8 mouse cellular contexts compared by ENCODE assay signal in the genomic region with DNA sequence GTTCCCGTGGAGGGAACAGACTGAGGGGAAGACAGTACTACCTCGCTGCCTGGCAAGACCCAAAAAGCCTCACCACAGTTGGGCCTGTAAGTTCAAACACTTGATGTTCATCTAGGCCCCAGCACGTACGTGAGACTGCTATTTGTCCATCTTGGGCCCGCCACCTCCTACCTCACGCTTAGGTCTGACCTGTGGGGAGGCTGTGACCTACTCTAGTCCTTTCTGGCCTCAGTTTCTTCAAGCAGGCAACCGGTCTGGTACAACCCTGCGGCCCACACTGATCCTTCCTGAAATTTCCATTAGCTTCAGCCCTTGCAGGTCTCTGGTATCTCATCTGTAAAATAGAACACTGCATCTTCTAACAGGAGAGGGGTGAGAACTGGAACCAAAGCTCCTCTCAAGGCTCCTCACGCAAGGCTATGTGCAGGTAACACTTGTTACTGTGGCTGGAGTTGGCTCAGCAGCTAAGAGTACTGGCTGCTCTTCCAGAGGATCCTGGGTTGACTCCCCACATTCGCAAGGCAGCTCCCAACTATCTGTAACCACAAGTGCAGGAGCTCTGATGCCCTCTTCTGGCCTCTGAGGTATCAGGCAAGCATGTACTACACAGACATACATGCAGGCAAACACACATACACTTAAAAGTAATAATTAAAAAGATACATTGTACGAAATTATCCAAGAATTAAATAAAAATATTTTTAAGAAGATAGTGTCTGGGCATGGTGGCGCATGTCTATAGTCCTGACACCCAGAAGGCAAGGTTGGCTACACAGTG. TPM values are rescaled to one million over a fixed set of nuclear protein-coding genes. Genes with fewer than 3 reads are reported as not detected.
DNase-seq lines count a peak whose midpoint lies in the region; ATAC-seq lines count a peak whose summit lies in the region.

No protein-coding gene starts in this region.

- H3K4me3 ChIP-seq in heart, embryonic 13.5 days: no peak overlapping the region
- no peak overlapping the region for H3K4me3 ChIP-seq in heart, embryonic 16.5 days (ENCODE audit: low read length)
- no peak overlapping the region for H3K4me3 ChIP-seq in macrophage (ENCODE audit: inconsistent target)

- H3K36me3 ChIP-seq in heart, embryonic 13.5 days: peaks cover 60% of the 10 kb centered on the region
- H3K36me3 ChIP-seq in heart, embryonic 16.5 days (ENCODE audit: control insufficient read depth, insufficient read depth): peaks cover 5% of the 10 kb centered on the region
- peaks cover 13% of the 10 kb centered on the region; the same call in 1 of the 2 replicates for H3K36me3 ChIP-seq in macrophage (ENCODE audit: inconsistent target)

- peak overlapping the region; percentile 61 for H3K9ac ChIP-seq in heart, embryonic 13.5 days
- H3K9ac ChIP-seq in heart, embryonic 16.5 days (ENCODE audit: low read length): peak overlapping the region; percentile 56

- no peaks in the 10 kb centered on the region for H3K27me3 ChIP-seq in heart, embryonic 13.5 days (replicated peaks)
- no peaks in the 10 kb centered on the region for H3K27me3 ChIP-seq in heart, embryonic 16.5 days (ENCODE audit: control insufficient read depth, insufficient read depth, low read length)

- peaks cover 100% of the 10 kb centered on the region for H3K79me2 ChIP-seq in macrophage (ENCODE audit: inconsistent target)

- peak overlapping the region; percentile 84 for H3K27ac ChIP-seq in heart, embryonic 13.5 days (replicated peaks)
- peak overlapping the region; percentile 72 for H3K27ac ChIP-seq in heart, embryonic 16.5 days (ENCODE audit: low read length)
- H3K27ac ChIP-seq in macrophage: peak overlapping the region; percentile 76

- WGBS in heart, embryonic 13.5 days: 86% methylated on average over 12 of the region's 12 CpGs
- WGBS in heart, embryonic 16.5 days: 88% methylated on average over 12 of the region's 12 CpGs
- WGBS in macrophage (ENCODE audit: missing documents): 89% methylated on average over 12 of the region's 12 CpGs

- H3K4me2 ChIP-seq in heart, embryonic 13.5 days: no peak overlapping the region
- no peak overlapping the region for H3K4me2 ChIP-seq in heart, embryonic 16.5 days (ENCODE audit: low read depth, low read length)

- ATAC-seq in heart, embryonic 13.5 days (ENCODE audit: extremely low read depth, insufficient number of reproducible peaks, low FRiP score, low TSS enrichment): no peak
- no peak for ATAC-seq in heart, embryonic 16.5 days (replicated peaks; ENCODE audit: extremely low read depth, insufficient read depth, low FRiP score)

- no peak for DNase-seq in heart, adult 8-10 months (ENCODE audit: low spot score)
- DNase-seq in ZHBTc4 (ENCODE audit: low read depth, low spot score) (peak; percentile 64), MN1 (ENCODE audit: low spot score) (no peak)
- DNase-seq in ovary, postnatal 14 days (ENCODE audit: low spot score): no peak
- DNase-seq in kidney, postnatal 25 days: no peak

- H3K4me1 ChIP-seq in heart, embryonic 13.5 days: peaks cover 92% of the 10 kb centered on the region
- H3K4me1 ChIP-seq in heart, embryonic 16.5 days (ENCODE audit: control insufficient read depth, insufficient read depth, low read length): peaks cover 78% of the 10 kb centered on the region

- no peaks in the 10 kb centered on the region for H3K9me3 ChIP-seq in heart, embryonic 13.5 days
- no peaks in the 10 kb centered on the region for H3K9me3 ChIP-seq in heart, embryonic 16.5 days (replicated peaks; ENCODE audit: control insufficient read depth, low read length)

RNA-seq across cellular contexts. Expression of gene Gnai2, which starts 9.6 kb away (rescaled TPM):
- 387 and 392 TPM in 2 replicates for polyA plus RNA-seq in heart, embryonic 13.5 days (2015; fragmentation: Nextera tagmentation; extraction: Ambion mirVana)
- total RNA-seq in heart, adult 8-10 months (2022): 100 to 1,000 TPM; 227 to 299 (median 259) TPM
- polyA plus RNA-seq in heart, embryonic 16.5 days (2015; fragmentation: Nextera tagmentation; extraction: Ambion mirVana): 419 and 458 TPM in 2 replicates
- 100 to 1,000 TPM in 23 of 26 experiments, 10 to 100 TPM in 3; 71.0 to 453 (median 221) TPM for total RNA-seq in macrophage (2018; cell fraction: chromatin; rRNA removed)
- 100 to 1,000 TPM; 541 to 697 (median 633) TPM for total RNA-seq in macrophage (2018; cell fraction: cytosol; rRNA removed)
- 100 to 1,000 TPM; 118 to 431 (median 271) TPM for total RNA-seq in macrophage (2018; cell fraction: nucleus; rRNA removed)
- 624 to 802 TPM (median 682 TPM) in 3 replicates for polyA plus RNA-seq in macrophage (2018)

RNA-seq across cellular contexts. Expression of gene Sema3b, which starts 16.5 kb away (rescaled TPM):
- polyA plus RNA-seq in heart, embryonic 13.5 days (2015; fragmentation: Nextera tagmentation; extraction: Ambion mirVana): 9.9 and 11.8 TPM in 2 replicates
- 10 to 100 TPM; 21.1 to 33.0 (median 24.2) TPM for total RNA-seq in heart, adult 8-10 months (2022)
- 11.0 and 12.0 TPM in 2 replicates for polyA plus RNA-seq in heart, embryonic 16.5 days (2015; fragmentation: Nextera tagmentation; extraction: Ambion mirVana)
- 1 to 10 TPM in 3 of 26 experiments, under 1 TPM in 14, not detected in 9; 0.17 to 2.2 (median 0.60) TPM for total RNA-seq in macrophage (2018; cell fraction: chromatin; rRNA removed)
- under 1 TPM in 3 of 26 experiments, not detected in 23; 0.03 to 0.14 (median 0.06) TPM for total RNA-seq in macrophage (2018; cell fraction: cytosol; rRNA removed)
- total RNA-seq in macrophage (2018; cell fraction: nucleus; rRNA removed): 1 to 10 TPM in 1 of 26 experiments, under 1 TPM in 4, not detected in 21; 0.11 to 1.0 (median 0.30) TPM
- polyA plus RNA-seq in macrophage (2018): not detected in 3 replicates

RNA-seq across cellular contexts. Expression of gene Ifrd2, which starts 38.1 kb away (rescaled TPM):
- 35.7 and 41.3 TPM in 2 replicates for polyA plus RNA-seq in heart, embryonic 13.5 days (2015; fragmentation: Nextera tagmentation; extraction: Ambion mirVana)
- total RNA-seq in heart, adult 8-10 months (2022): 10 to 100 TPM; 43.7 to 58.2 (median 47.5) TPM
- 45.7 and 46.5 TPM in 2 replicates for polyA plus RNA-seq in heart, embryonic 16.5 days (2015; fragmentation: Nextera tagmentation; extraction: Ambion mirVana)
- 10 to 100 TPM in 7 of 26 experiments, 1 to 10 TPM in 19; 2.6 to 17.1 (median 7.9) TPM for total RNA-seq in macrophage (2018; cell fraction: chromatin; rRNA removed)
- 10 to 100 TPM in 1 of 26 experiments, 1 to 10 TPM in 25; 3.3 to 10.4 (median 6.3) TPM for total RNA-seq in macrophage (2018; cell fraction: cytosol; rRNA removed)
- 10 to 100 TPM in 6 of 26 experiments, 1 to 10 TPM in 20; 2.1 to 27.4 (median 5.2) TPM for total RNA-seq in macrophage (2018; cell fraction: nucleus; rRNA removed)
- 4.4 to 25.0 TPM (median 10.0 TPM) in 3 replicates for polyA plus RNA-seq in macrophage (2018)

RNA-seq across cellular contexts. Expression of gene Slc38a3, which starts 43.8 kb away (rescaled TPM):
- polyA plus RNA-seq in heart, embryonic 13.5 days (2015; fragmentation: Nextera tagmentation; extraction: Ambion mirVana): 2.8 and 2.9 TPM in 2 replicates
- total RNA-seq in heart, adult 8-10 months (2022): 10 to 100 TPM; 62.8 to 91.0 (median 81.6) TPM
- 3.3 and 3.9 TPM in 2 replicates for polyA plus RNA-seq in heart, embryonic 16.5 days (2015; fragmentation: Nextera tagmentation; extraction: Ambion mirVana)
- not detected for total RNA-seq in macrophage (2018; cell fraction: chromatin; rRNA removed)
- total RNA-seq in macrophage (2018; cell fraction: cytosol; rRNA removed): not detected
- total RNA-seq in macrophage (2018; cell fraction: nucleus; rRNA removed): not detected
- polyA plus RNA-seq in macrophage (2018): not detected in 3 replicates

RNA-seq across cellular contexts. Expression of gene Hyal3, which starts 44.9 kb away (rescaled TPM):
- 0.48 and 0.68 TPM in 2 replicates for polyA plus RNA-seq in heart, embryonic 13.5 days (2015; fragmentation: Nextera tagmentation; extraction: Ambion mirVana)
- total RNA-seq in heart, adult 8-10 months (2022): under 1 TPM; 0.20 to 0.72 (median 0.25) TPM
- 0.54 and 0.69 TPM in 2 replicates for polyA plus RNA-seq in heart, embryonic 16.5 days (2015; fragmentation: Nextera tagmentation; extraction: Ambion mirVana)
- total RNA-seq in macrophage (2018; cell fraction: chromatin; rRNA removed): 1 to 10 TPM in 19 of 26 experiments, under 1 TPM in 5, not detected in 2; 0.54 to 4.1 (median 1.3) TPM
- total RNA-seq in macrophage (2018; cell fraction: cytosol; rRNA removed): under 1 TPM; 0.11 to 0.51 (median 0.28) TPM
- total RNA-seq in macrophage (2018; cell fraction: nucleus; rRNA removed): 1 to 10 TPM in 12 of 26 experiments, under 1 TPM in 11, not detected in 3; 0.40 to 3.3 (median 1.1) TPM
- polyA plus RNA-seq in macrophage (2018): 0.38 to 0.51 TPM (median 0.43 TPM) in 3 replicates
